Mouse (Mus musculus) left cerebral cortex, adult 2 months (tissue): ENCODE data around the gene Anks1b. TPM values are rescaled to one million over a fixed set of nuclear protein-coding genes. Genes with fewer than 3 reads are reported as not detected.
A peak's percentile ranks its signal among the peaks of the same experiment; 100 is the strongest.

Experiments used
- DNase-seq, 2 experiments: peaks; one replicate each; pipeline ENCODE4 v3.0.0; 2021 to 2022; ENCODE audit warnings: low spot score in 2 of 2, mixed read lengths in 1 of 2; ENCODE audit errors: extremely low spot score in 1 of 2
- H3K27ac ChIP-seq: fragments of 200-600 bp; 2 replicates; pipeline ENCODE4 v1.8.1; 2022
- H3K4me3 ChIP-seq: fragments of 200-600 bp; 2 replicates; pipeline ENCODE4 v1.8.1; 2022
- CTCF ChIP-seq: fragments of 200-600 bp; IDR thresholded peaks from 2 replicates; pipeline ENCODE4 v1.8.1; 2022; ENCODE audit warnings: antibody characterized with exemption, mild to moderate bottlenecking, moderate library complexity
- intact Hi-C: fragments of 180-260 bp; cut with DNase I; formaldehyde crosslinking; loops from one replicate; pipeline ENCODE4 v1.15.1; 2025
- total RNA-seq, 2 experiments: library from RNA; stranded (reverse); gene quantifications; 2 replicates each; pipeline ENCODE4 v1.2.3; 2021

Gene Anks1b
- total RNA-seq, 2 experiments from 2014 or later, result 472 to 474 TPM

DNA sequence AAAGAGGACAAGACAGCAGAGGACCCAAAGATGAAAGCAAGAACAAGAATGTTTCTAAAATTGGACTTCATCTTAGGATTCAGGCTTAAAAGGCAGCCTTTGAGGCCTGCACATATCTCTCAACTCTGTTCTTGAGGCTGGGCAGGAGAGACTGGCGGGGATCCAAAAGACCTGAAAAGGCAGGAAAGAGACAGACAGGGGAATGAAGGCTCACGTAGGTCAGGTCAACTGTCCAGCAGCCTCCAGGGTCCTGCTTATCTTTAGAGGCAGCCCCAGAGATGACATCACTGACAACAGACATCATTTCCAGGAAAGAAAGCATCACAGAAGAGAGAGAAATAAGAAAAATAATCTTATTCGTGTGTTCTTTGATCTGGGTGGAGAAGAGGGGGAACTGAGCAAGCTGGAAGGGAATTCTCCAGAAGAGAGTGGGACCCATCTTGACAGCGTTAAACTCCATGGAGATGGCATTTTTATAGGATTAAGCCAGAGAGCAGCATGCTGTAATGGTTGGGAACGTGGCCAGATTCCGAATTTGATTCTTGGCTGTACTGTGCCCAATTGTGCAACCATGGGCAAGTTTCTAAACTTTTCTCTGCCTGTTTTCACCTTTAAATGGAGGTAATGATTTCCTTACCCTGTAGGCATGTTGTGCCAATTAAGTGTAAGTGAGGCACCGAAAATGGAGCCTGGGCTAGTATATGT, 784.3 kb downstream of the Anks1b start:
- Histone ChIP-seq H3K4me3 (no peak overlapping the region), H3K27ac (peak overlapping the region; percentile 63)
- intact Hi-C loops, result no loop called here
- no peak for TF ChIP-seq CTCF
- peak in 1 of 2 experiments; percentile 11 for DNase-seq

- Histone ChIP-seq H3K27ac (no peak overlapping the region; the same call in 1 of the 2 replicates), H3K4me3 (no peak overlapping the region)
- no peak for TF ChIP-seq CTCF
- peak in 1 of 2 experiments; percentile 13 for DNase-seq
- intact Hi-C loops, result no loop called here
These were observed 793.4 kb downstream of the Anks1b start for GRCm38 (mm10) chr10:90666746-90667145.

- Histone ChIP-seq H3K4me3 (no peak overlapping the region), H3K27ac (no peak overlapping the region)
- TF ChIP-seq CTCF, result no peak
- no peak for DNase-seq
- intact Hi-C loops, result no loop called here
These were observed 797.0 kb downstream of the Anks1b start for GRCm38 (mm10) chr10:90670291-90670690.

DNA sequence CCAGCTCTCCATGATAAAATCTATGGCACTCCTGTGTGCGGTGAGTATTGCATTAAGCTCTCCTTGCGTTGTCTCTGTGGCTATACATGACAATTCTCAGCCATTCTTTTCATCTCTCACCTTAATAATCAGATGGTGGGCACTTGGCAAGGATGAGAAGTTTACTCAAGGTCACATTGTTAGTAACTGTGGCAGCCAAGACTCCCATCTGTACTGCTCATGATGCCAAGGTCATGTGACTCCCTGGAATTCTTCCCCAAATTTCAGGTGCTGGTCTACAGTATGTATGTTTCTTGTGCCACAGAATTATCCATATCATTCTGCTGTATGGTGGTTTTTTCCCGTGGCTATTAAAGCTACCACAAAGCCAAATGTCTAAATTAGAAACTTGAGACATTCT, 798.8 kb downstream of the Anks1b start:
- TF ChIP-seq CTCF, result no peak
- intact Hi-C loops, result no loop called here
- DNase-seq, result no peak
- Histone ChIP-seq H3K4me3 (no peak overlapping the region), H3K27ac (peak overlapping the region; percentile 65)

- DNase-seq, result peak; percentile 71 to 74
- TF ChIP-seq CTCF, result no peak
- intact Hi-C loops, result no loop called here
- H3K4me3 ChIP-seq, result no peak overlapping the region
- H3K27ac ChIP-seq, result peak overlapping the region; percentile 47
These were observed 801.1 kb downstream of the Anks1b start for GRCm38 (mm10) chr10:90674362-90674761.

- peak overlapping the region; percentile 9 for H3K27ac ChIP-seq
- no peak for TF ChIP-seq CTCF
- no peak overlapping the region for H3K4me3 ChIP-seq
- no peak for DNase-seq
- intact Hi-C loops, result loop anchor here (2.0 to 5.0 kb wide), 2 partner anchors 81 to 185 kb away; no protein-coding TSS in a partner anchor
These were observed 804.1 kb downstream of the Anks1b start for GRCm38 (mm10) chr10:90677421-90677820.

DNA sequence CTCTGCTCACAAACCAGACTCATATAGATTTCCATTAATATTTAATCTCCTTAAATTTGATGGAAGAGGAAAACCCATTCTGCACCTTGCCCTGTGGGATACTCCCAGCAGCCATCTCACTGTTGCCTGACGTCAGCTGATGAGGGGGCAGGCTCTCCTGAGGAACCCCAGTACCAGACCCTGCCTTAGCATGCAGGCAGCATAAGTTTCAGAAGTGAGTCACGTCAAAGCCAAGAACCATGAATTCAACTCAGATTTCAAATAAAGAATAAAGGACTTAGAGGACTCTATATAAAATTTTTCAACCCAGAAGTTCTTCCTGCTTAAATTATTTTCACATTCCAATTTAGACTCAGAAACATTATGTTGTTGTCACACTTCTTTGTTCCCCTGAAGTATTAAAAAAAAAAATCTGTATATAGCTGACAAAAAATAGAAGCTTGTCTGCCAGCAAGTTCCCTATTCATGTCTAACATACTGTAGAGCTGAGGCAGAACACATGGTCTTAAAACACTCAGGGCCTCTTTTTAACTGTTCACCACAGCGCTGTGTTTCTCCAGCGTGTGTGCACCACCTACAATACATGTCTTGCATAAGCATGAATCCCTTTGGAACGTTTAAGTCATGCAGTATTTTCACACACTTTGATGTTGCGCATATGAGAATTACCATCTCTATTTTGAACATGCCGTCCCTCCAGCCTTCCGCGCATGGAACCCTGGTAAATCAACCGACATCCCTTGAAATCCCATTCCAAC, 806.6 kb downstream of the Anks1b start:
- DNase-seq, result peak in 1 of 2 experiments; percentile 24
- Histone ChIP-seq H3K27ac (peak overlapping the region; percentile 86), H3K4me3 (no peak overlapping the region)
- intact Hi-C loops, result loop anchor here (2.0 to 5.0 kb wide), 5 partner anchors 25 to 373 kb away; no protein-coding TSS in a partner anchor
- TF ChIP-seq CTCF, result no peak

GRCm38 (mm10) chr10:90683813-90684212, 810.5 kb downstream of the Anks1b start:
- Histone ChIP-seq H3K27ac (no peak overlapping the region), H3K4me3 (no peak overlapping the region)
- DNase-seq, result no peak
- intact Hi-C loops, result loop anchor here (5.0 kb wide), 2 partner anchors 252 to 377 kb away; no protein-coding TSS in a partner anchor
- no peak for TF ChIP-seq CTCF

DNA sequence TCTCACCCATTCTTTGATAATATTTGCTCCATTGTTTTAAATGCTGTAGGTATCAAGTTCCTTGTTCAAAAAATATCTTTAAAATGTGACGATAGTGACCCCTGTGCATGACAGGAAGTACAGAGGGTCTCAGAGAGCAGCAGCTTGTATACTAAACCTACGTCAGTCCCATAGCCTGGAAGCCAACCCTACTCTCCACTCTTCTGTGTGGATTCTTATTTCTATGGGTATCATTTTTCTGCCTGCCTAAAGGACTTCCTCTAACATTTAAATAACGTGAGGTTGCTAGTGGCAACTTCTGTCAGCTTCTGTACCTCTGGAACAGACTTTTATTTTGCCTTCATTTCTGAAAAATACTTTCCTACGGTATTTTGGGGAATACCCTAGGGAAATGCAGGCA, 812.1 kb downstream of the Anks1b start:
- intact Hi-C loops, result no loop called here
- DNase-seq, result peak in 1 of 2 experiments; percentile 8
- no peak for TF ChIP-seq CTCF
- Histone ChIP-seq H3K4me3 (no peak overlapping the region), H3K27ac (peak overlapping the region; percentile 13; the same call in 1 of the 2 replicates)

- Histone ChIP-seq H3K4me3 (no peak overlapping the region), H3K27ac (peak overlapping the region; percentile 45; the same call in 1 of the 2 replicates)
- DNase-seq, result no peak
- TF ChIP-seq CTCF, result no peak
- intact Hi-C loops, result no loop called here
These were observed 814.8 kb downstream of the Anks1b start for GRCm38 (mm10) chr10:90688153-90688552.

DNA sequence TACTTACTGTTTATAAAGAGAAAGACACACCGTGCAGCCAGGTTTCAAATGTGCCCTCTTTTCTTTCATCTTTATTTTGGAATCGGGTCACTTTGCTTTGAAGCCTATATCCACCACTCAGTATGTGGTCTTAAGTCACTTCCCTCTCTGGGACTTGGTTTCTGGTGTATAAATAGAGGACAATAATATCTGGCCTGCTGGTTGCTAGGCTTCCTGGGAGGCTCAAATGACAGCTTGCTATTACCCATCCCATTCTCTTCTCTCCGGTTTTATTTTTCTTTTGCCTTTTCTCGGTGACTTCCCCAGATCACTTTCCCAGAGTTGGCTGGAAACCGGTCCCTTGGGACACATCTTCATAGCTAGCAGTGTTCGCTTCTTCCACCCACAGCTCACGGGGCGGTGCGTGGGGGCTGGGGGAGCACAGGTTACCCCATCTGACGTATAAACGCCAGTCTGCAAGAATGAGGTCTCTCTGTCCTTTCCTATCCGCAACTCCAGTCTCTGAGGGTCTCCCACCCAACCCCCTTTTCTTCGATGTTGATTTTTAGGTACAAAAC, 815.5 kb downstream of the Anks1b start:
- Histone ChIP-seq H3K27ac (peak overlapping the region; percentile 45), H3K4me3 (no peak overlapping the region)
- TF ChIP-seq CTCF, result no peak
- intact Hi-C loops, result no loop called here
- no peak for DNase-seq
